Mouse (Mus musculus) cerebellum, postnatal 36 days (tissue): ENCODE measurements at regions not wholly inside any gene's neighbourhood (a gene's known extent, or its start where the extent isn't known, plus 50 kb on each side); places are given as distances from the start of the nearest gene placed in this dataset.

Source experiments
- DNase-seq, 2 experiments: peaks; one replicate each; pipeline ENCODE4 v3.0.0; 2021 to 2022; ENCODE audit warnings: mixed read lengths in 2 of 2

GRCm38 (mm10) chr1:138011581-138011980 lies 163.9 kb downstream of the Ptprc start:
- no peak for DNase-seq

- DNase-seq, result peak; percentile 5 to 14
Measured at GRCm38 (mm10) chr1:138010910-138011477, 164.5 kb downstream of the Ptprc start.

GRCm38 (mm10) chr1:138006811-138007210 lies 168.7 kb downstream of the Ptprc start:
- no peak for DNase-seq

DNA sequence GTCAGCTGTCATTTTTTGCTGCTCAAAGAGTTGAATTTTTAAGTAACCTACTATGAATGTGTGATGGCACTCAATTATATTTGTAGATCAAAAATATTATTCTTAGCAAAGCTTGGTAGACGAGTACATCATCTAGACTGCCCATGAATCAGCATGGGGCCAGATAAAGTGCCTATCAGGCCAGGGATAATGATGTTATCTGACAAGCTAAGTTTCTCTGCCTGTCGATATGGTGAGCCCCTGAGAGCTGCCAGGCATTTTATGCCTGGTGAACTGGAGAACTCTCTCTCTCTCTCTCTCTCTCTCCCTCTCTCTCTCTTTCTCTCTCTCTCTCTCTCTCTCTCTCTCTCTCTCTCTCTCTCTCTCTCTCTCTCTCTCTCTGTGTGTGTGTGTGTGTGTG lies 171.2 kb downstream of the Ptprc start:
- DNase-seq, result no peak

DNA sequence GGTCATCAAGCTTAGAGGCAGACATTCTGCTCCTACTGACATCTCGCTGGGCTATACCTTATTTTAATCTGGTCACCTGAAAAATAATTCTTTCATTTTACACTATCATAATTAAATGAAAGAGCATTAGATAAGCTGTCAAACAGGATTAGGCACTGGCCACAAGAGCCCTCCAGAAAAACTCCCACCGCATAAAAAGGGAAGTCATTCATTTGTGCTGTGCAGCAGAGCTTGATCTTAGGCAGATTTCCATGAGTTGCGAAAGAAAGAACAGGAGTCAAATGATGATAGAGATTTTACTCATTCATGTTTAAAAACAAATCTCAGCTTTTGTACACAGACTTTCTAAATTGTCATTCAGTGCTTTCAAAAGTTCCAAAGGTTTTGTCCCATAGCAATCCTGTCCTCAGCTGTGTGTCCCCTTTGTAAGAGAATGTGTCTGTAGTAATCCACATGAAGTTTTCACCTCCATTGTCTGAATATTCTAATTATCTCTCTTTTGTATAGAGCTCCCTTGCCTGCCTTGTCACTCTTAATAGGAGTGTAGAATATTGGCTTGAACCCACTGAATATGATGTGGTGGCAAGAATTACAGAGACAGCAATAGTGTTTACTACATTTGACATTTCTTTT lies 176.1 kb downstream of the Ptprc start:
- DNase-seq, result no peak

GRCm38 (mm10) chr1:137996041-137996440 lies 179.5 kb downstream of the Ptprc start:
- no peak for DNase-seq

GRCm38 (mm10) chr1:137991936-137992335 lies 183.6 kb downstream of the Ptprc start:
- no peak for DNase-seq

- DNase-seq, result no peak
Measured at GRCm38 (mm10) chr1:137991412-137991811, 184.1 kb downstream of the Ptprc start.

- DNase-seq, result no peak
Measured at GRCm38 (mm10) chr1:137973406-137973805, 202.1 kb downstream of the Ptprc start.

DNA sequence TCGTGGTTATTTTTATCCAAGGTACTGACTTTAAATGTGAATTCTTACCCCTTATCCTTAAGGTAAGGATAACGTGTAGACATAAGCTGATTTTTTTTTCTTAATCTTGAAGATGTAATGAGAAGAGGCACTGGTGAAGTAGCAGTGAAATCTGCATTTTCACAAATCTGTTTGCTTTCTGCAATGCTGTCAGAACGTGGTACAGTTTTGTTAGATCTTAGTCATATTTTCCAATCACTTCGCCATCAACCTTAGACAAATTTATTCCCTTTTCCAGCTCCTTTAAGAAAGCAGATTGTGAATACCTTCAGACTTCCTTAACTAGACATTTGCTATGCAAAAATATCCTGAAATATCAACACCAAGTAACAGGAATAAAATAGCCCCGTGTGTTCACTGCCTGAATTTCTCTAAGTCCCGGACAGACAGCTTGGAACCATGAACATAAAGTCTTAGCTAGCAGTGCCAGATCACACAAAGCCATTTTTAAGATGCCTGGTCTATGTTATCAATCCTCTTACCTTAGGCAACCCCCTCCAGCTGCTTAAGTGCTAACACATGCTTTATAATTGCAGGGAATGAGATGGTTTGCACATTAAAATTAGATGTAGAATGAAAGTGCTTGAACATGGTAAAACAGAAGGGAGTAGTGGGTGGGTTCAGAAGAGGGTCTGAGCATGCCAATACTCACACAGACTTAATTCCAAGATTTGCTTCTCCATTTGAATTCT lies 202.7 kb downstream of the Ptprc start:
- DNase-seq, result no peak

- DNase-seq, result no peak
Measured at GRCm38 (mm10) chr1:137966151-137966836, 209.2 kb downstream of the Ptprc start.

- no peak for DNase-seq
Measured at GRCm38 (mm10) chr1:137963656-137964055, 211.9 kb downstream of the Ptprc start.

- no peak for DNase-seq
Measured at GRCm38 (mm10) chr1:137958040-137958439, 217.5 kb downstream of the Ptprc start.

DNA sequence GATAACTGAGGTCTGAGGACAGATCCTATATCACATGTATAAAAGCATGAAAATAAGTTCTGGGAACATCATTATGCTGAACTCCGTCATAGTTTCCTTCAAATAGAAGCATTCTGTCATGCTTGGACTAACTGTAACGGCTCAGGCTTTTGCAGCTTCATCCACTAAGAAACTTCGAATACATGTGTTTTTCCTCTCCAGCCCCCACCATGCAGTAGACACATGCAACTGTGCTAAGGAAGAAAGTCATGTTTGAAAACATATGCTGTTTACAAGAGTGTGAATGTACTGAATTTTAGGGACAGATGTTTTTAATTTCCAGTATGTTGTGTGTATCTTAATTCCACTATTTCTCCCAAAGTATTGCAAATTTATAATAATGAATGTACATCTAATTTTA lies 219.5 kb downstream of the Ptprc start:
- no peak for DNase-seq

- no peak for DNase-seq
Measured at GRCm38 (mm10) chr1:137955139-137955538, 220.4 kb downstream of the Ptprc start.

DNA sequence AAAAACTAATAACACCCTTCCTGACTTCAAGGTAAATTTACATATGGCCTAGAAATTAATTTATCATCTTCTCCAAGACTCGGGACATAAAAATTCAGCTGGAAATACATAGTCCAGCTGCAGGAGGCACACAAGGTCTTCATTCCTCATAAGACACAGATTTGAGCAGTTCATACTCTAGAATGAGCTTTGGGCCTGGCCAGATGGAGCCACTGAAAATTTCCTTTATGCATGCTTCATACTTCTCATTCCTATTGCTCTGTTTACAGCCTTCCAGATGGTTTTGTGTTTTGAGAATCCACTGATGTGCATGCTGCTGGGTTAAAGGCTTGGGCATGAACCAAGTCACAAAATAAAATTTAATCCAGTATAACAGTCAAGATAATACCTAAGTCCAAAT lies 222.1 kb downstream of the Ptprc start:
- no peak for DNase-seq

- no peak for DNase-seq
Measured at GRCm38 (mm10) chr1:137952777-137953176, 222.7 kb downstream of the Ptprc start.

GRCm38 (mm10) chr1:137947900-137948299 lies 227.6 kb downstream of the Ptprc start:
- DNase-seq, result no peak

GRCm38 (mm10) chr1:137941776-137942522 lies 233.6 kb downstream of the Ptprc start:
- DNase-seq, result no peak

DNA sequence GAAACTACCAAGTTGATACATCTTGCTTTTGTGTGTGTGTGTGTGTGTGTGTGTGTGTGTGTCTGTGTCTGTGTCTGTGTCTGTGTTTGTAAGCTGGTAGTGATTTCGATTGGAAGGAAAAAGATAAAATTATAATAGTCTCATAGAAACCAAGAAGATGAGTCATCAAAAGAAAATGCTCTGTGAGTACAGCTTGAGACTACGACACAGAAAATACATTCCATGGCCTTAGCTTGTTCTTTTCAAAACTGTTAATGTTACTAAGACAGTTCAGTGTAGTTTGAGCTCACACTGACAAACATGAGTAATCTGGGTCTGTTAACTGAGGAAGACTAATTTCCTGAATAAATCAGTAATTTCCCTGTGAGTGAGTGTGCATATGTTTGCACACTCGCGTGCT lies 239.8 kb downstream of the Ptprc start:
- no peak for DNase-seq

GRCm38 (mm10) chr1:137929764-137930163 lies 245.7 kb downstream of the Ptprc start:
- peak; percentile 28 to 40 for DNase-seq

DNA sequence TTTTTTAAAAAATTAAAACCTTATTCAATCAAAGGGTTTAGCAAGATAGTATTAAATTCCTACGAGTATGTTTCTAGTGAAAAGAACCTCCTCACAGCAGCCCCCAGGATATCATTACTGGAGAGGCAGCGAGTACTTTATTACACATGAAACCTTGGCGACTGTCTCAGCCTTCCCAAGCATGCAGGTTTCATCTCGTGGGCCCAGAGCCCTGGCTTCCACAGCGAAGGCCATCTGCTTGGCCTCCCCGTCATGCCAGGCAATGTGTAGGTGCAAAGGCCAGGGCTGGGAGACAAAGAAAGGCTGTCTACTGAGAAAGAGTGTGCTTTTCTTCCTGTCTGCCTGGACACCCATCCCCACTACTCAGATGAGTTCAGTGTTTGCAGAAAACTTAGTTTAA lies 247.0 kb downstream of the Ptprc start:
- DNase-seq, result peak; percentile 86 to 88

DNA sequence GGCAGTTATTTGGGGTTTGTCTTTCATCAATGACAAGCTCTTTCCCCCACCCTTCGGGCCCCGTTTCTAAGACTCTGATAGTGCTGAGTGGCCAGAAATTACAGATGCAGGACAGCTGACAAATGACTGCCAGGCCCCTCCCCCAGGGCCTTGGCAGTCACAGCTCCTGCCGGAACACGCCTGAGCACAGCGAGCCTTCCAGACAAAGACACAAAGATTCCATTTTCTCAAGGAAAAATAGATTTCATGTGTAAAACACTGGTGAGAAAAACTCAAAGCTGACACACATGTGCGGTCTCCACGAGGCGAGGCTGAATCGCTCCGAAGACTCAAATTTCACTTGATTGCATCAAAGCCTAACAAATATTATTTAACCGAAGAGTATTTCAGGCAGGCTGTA lies 247.6 kb downstream of the Ptprc start:
- DNase-seq, result peak in 1 of 2 experiments; percentile 42
